Mouse (Mus musculus): ENCODE results near the gene Rabac1. TPM values are rescaled to one million over a fixed set of nuclear protein-coding genes. Genes with fewer than 3 reads are reported as not detected.

Gene Rabac1
- polyA plus RNA-seq, 1 experiment from 2014 or later, result 153 TPM

Small RNA genes within 50 kb of the gene (microRNA-seq; reads per million reads assigned to microRNA genes)
- gene Mir7046 (not detected), gene Mir7047 (not detected)

Other genes starting within 250 kb of the Rabac1 start
- gene Gm4763, start 245.8 kb downstream of the Rabac1 start, polyA plus RNA-seq (2015; fragmentation: Nextera tagmentation; extraction: Ambion mirVana), result not detected in 2 replicates
- gene Cd177, start 212.4 kb downstream of the Rabac1 start, polyA plus RNA-seq (2015; fragmentation: Nextera tagmentation; extraction: Ambion mirVana), result 3.3 and 3.4 TPM in 2 replicates
- gene Ceacam10, start 195.5 kb downstream of the Rabac1 start, polyA plus RNA-seq (2015; fragmentation: Nextera tagmentation; extraction: Ambion mirVana), result 0.48 and 0.62 TPM in 2 replicates
- 8.6 and 9.7 TPM in 2 replicates for gene Gm9844, start 110.5 kb downstream of the Rabac1 start, polyA plus RNA-seq (2015; fragmentation: Nextera tagmentation; extraction: Ambion mirVana)
- gene Lypd4, start 102.8 kb downstream of the Rabac1 start, polyA plus RNA-seq (2015; fragmentation: Nextera tagmentation; extraction: Ambion mirVana), result not detected in 2 replicates
- not detected in 2 replicates for gene Dmrtc2, start 102.7 kb downstream of the Rabac1 start, polyA plus RNA-seq (2015; fragmentation: Nextera tagmentation; extraction: Ambion mirVana)
- 2,122 and 2,334 TPM in 2 replicates for gene Rps19, start 88.4 kb downstream of the Rabac1 start, polyA plus RNA-seq (2015; fragmentation: Nextera tagmentation; extraction: Ambion mirVana)
- gene Cd79a, start 75.4 kb downstream of the Rabac1 start, polyA plus RNA-seq (2015; fragmentation: Nextera tagmentation; extraction: Ambion mirVana), result 0.39 and 0.46 TPM in 2 replicates
- 69.1 and 71.3 TPM in 2 replicates for gene Arhgef1, start 69.8 kb downstream of the Rabac1 start, polyA plus RNA-seq (2015; fragmentation: Nextera tagmentation; extraction: Ambion mirVana)
- gene Gm4881, start 28.3 kb downstream of the Rabac1 start, polyA plus RNA-seq (2015; fragmentation: Nextera tagmentation; extraction: Ambion mirVana), result not detected in 2 replicates
- gene Atp1a3, start 33.2 kb upstream of the Rabac1 start, polyA plus RNA-seq (2015; fragmentation: Nextera tagmentation; extraction: Ambion mirVana), result 3.5 and 3.9 TPM in 2 replicates
- gene Grik5, start 99.6 kb upstream of the Rabac1 start, polyA plus RNA-seq (2015; fragmentation: Nextera tagmentation; extraction: Ambion mirVana), result 1.5 and 1.9 TPM in 2 replicates
- gene Zfp574, start 99.8 kb upstream of the Rabac1 start, polyA plus RNA-seq (2015; fragmentation: Nextera tagmentation; extraction: Ambion mirVana), result 23.1 and 23.3 TPM in 2 replicates
- gene Pou2f2, start 207.0 kb upstream of the Rabac1 start, polyA plus RNA-seq (2015; fragmentation: Nextera tagmentation; extraction: Ambion mirVana), result 1.0 and 1.2 TPM in 2 replicates
- 11.3 and 11.9 TPM in 2 replicates for gene Dedd2, start 247.9 kb upstream of the Rabac1 start, polyA plus RNA-seq (2015; fragmentation: Nextera tagmentation; extraction: Ambion mirVana)
- gene Zfp526, start 248.7 kb upstream of the Rabac1 start, polyA plus RNA-seq (2015; fragmentation: Nextera tagmentation; extraction: Ambion mirVana), result 1.9 and 2.3 TPM in 2 replicates

Measured in intestine, embryonic 16.5 days (tissue).